Mouse (Mus musculus): ENCODE measurements around the gene Ppp3ca. TPM values are rescaled to one million over a fixed set of nuclear protein-coding genes. Genes with fewer than 3 reads are reported as not detected.

The Ppp3ca gene
- polyA plus RNA-seq, 2 experiments, result 31.5 to 74.8 TPM

DNA sequence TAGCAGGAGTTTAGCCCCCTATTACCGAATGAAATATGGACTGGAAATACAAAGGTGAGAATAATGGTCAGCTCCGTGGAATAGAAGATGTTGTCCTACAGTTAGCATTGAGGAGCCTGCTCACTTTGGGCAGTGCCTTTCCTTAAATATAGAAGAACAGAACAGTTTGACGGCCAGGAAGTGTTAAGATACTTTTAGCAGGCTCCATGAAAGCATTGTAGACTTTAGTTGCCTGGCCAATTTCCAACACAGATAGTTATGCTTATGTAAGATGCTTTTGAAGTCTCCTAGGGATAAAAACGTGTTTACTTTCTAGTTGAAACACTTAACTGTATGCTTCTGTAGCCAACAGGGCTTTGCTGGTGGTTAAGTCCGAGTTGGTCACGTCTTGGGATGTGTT is 183.0 kb downstream of the Ppp3ca start:
- no peak overlapping the region for H3K27ac ChIP-seq (replicated peaks; ENCODE audit: low read depth, low read length)
- no peak overlapping the region for H3K4me3 ChIP-seq (replicated peaks; ENCODE audit: low read length)
- no peak overlapping the region for H3K4me2 ChIP-seq (replicated peaks; ENCODE audit: low read depth, low read length, severe bottlenecking)
- WGBS, result 84% methylated on average over 6 of the region's 6 CpGs
- no peak overlapping the region for H3K9ac ChIP-seq (ENCODE audit: low read depth, low read length, severe bottlenecking)
- ATAC-seq (ENCODE audit: low FRiP score, low read depth) (no peak), DNase-seq (ENCODE audit: low spot score) (no peak)
- no peak for TF ChIP-seq POLR2A (IDR thresholded peaks at IDR 0.05; ENCODE audit: borderline replicate concordance, extremely low read depth, insufficient read depth, insufficient read length)
- H3K36me3 ChIP-seq (ENCODE audit: control insufficient read depth, insufficient read depth, low read length), result no peaks in the 10 kb centered on the region
- no peaks in the 10 kb centered on the region for H3K9me3 ChIP-seq (ENCODE audit: control insufficient read depth, low read length)
- H3K27me3 ChIP-seq (ENCODE audit: control insufficient read depth, insufficient read depth, low read length), result no peaks in the 10 kb centered on the region
- no peaks in the 10 kb centered on the region for H3K4me1 ChIP-seq (ENCODE audit: control insufficient read depth, insufficient read depth, low read length)

DNA sequence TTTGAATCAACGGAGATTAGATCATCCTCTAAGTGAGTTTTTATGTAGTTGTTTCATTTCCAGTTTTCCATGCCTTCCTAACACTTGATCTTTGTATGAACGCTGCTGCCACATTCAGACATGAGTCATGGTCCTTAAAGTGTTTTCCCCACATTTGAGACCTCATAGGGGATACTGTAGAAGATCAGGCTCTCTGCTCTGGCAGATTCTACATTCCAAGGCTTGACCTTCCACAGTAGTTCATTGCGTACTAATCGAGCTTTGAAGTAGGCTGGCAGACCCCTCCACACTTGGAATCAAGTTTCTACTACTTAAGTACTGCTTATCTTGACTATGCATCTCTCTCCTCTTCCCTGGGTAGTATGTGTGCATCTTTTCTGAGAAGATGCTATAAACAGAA is 183.7 kb downstream of the Ppp3ca start:
- H3K4me2 ChIP-seq (replicated peaks; ENCODE audit: low read depth, low read length, severe bottlenecking), result no peak overlapping the region
- H3K9me3 ChIP-seq (ENCODE audit: control insufficient read depth, low read length), result no peaks in the 10 kb centered on the region
- 75% methylated on average over 4 of the region's 4 CpGs for WGBS
- ATAC-seq (ENCODE audit: low FRiP score, low read depth) (no peak), DNase-seq (ENCODE audit: low spot score) (no peak)
- H3K9ac ChIP-seq (ENCODE audit: low read depth, low read length, severe bottlenecking), result no peak overlapping the region
- H3K4me1 ChIP-seq (ENCODE audit: control insufficient read depth, insufficient read depth, low read length), result no peaks in the 10 kb centered on the region
- no peak for TF ChIP-seq POLR2A (IDR thresholded peaks at IDR 0.05; ENCODE audit: borderline replicate concordance, extremely low read depth, insufficient read depth, insufficient read length)
- no peak overlapping the region for H3K27ac ChIP-seq (replicated peaks; ENCODE audit: low read depth, low read length)
- H3K4me3 ChIP-seq (replicated peaks; ENCODE audit: low read length), result no peak overlapping the region
- no peaks in the 10 kb centered on the region for H3K27me3 ChIP-seq (ENCODE audit: control insufficient read depth, insufficient read depth, low read length)
- no peaks in the 10 kb centered on the region for H3K36me3 ChIP-seq (ENCODE audit: control insufficient read depth, insufficient read depth, low read length)

DNA sequence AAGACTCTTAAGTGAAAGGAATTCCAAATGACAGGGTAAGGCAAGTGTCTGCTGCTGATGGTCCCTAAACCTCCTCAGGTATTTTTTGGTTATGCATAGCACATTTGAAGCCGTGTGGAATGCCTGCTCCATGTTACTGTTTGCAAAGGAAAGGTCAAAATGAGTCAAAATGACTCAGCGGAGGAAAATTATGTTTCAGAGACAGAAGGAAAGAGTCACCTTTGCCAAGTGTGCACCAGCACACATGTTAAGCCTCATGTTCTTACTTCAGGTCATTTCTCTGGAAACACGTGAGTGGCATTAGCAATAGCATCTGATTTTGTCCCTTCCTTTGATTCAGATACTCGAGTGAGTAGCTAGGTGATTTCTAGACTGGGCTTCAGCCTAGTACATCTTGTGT is 186.1 kb downstream of the Ppp3ca start:
- no peak overlapping the region for H3K27ac ChIP-seq (replicated peaks; ENCODE audit: low read depth, low read length)
- H3K9me3 ChIP-seq (ENCODE audit: control insufficient read depth, low read length), result no peaks in the 10 kb centered on the region
- no peaks in the 10 kb centered on the region for H3K27me3 ChIP-seq (ENCODE audit: control insufficient read depth, insufficient read depth, low read length)
- ATAC-seq (ENCODE audit: low FRiP score, low read depth) (no peak), DNase-seq (ENCODE audit: low spot score) (no peak)
- WGBS, result 79% methylated on average over 4 of the region's 4 CpGs
- TF ChIP-seq POLR2A (IDR thresholded peaks at IDR 0.05; ENCODE audit: borderline replicate concordance, extremely low read depth, insufficient read depth, insufficient read length), result no peak
- H3K4me2 ChIP-seq (replicated peaks; ENCODE audit: low read depth, low read length, severe bottlenecking), result no peak overlapping the region
- H3K4me3 ChIP-seq (replicated peaks; ENCODE audit: low read length), result no peak overlapping the region
- no peak overlapping the region for H3K9ac ChIP-seq (ENCODE audit: low read depth, low read length, severe bottlenecking)
- H3K36me3 ChIP-seq (ENCODE audit: control insufficient read depth, insufficient read depth, low read length), result no peaks in the 10 kb centered on the region
- no peaks in the 10 kb centered on the region for H3K4me1 ChIP-seq (ENCODE audit: control insufficient read depth, insufficient read depth, low read length)

DNA sequence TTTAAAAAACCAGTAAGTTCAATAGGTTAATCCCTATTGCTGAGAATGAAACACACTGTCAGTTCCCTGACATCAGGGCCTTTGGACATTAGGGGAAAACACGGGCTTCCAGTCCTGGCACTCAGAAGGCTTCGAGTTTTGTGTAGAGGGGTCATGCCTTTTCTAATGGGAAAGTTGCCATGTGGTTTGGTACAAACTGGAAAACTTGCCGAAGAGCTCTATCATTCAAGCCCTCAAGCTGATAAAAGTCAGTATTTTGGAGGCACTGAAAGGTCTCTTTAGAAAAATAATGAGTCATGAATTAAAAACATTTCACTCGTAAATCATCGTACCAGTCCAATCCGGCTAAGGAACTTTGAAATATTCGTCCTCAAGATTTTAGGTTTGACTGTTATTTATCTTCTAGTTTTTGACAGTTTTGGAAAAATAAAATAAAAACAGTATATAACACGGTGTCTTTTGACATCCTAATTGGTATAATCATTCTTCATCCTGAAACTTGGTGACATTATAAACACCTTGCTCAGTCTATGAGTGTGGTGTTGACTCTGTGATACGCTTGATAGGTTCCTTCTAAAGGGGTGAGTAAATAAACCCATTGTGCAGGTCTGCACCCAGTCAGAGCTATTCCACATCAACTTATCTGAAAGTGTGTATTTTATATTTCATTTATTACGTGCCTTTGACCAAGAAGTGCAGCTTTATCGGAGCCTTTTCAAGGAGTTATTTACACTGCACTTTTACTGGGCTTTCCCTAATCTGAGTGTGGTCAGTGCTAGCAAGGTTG is 192.3 kb downstream of the Ppp3ca start:
- Histone ChIP-seq H3K27me3 (ENCODE audit: control insufficient read depth, insufficient read depth, low read length) (no peaks in the 10 kb centered on the region), H3K9me3 (ENCODE audit: control insufficient read depth, low read length) (no peaks in the 10 kb centered on the region), H3K9ac (ENCODE audit: low read depth, low read length, severe bottlenecking) (no peak overlapping the region), H3K36me3 (ENCODE audit: control insufficient read depth, insufficient read depth, low read length) (no peaks in the 10 kb centered on the region), H3K4me3 (replicated peaks; ENCODE audit: low read length) (no peak overlapping the region), H3K27ac (replicated peaks; ENCODE audit: low read depth, low read length) (no peak overlapping the region), H3K4me1 (ENCODE audit: control insufficient read depth, insufficient read depth, low read length) (peaks cover 9% of the 10 kb centered on the region; the same call in 1 of the 2 replicates), H3K4me2 (replicated peaks; ENCODE audit: low read depth, low read length, severe bottlenecking) (no peak overlapping the region)
- WGBS, result 65% methylated on average over 11 of the region's 11 CpGs
- no peak for ATAC-seq (ENCODE audit: low FRiP score, low read depth)
- no peak for DNase-seq (ENCODE audit: low spot score)
- TF ChIP-seq POLR2A (IDR thresholded peaks at IDR 0.05; ENCODE audit: borderline replicate concordance, extremely low read depth, insufficient read depth, insufficient read length), result no peak

DNA sequence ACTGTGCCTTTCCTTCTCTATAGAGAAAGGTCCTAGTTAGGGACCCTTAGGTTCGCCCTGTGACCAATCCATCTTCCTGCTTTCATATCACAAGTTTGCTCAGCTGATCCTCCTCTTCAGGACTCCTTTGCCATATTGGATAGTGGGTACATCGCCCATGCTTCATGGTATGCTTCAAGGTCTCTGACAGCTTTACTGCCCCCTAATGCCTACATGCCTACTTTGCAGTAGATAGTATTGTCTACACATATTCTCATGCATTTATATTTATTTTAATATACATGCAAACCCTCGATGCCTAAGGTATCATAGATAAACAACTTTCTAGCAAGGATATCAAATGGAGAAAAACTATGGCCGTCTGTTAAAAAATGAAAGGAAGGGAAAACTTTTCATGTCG is 193.2 kb downstream of the Ppp3ca start:
- DNase-seq (ENCODE audit: low spot score) (no peak), ATAC-seq (ENCODE audit: low FRiP score, low read depth) (no peak)
- Histone ChIP-seq H3K4me3 (replicated peaks; ENCODE audit: low read length) (no peak overlapping the region), H3K36me3 (ENCODE audit: control insufficient read depth, insufficient read depth, low read length) (no peaks in the 10 kb centered on the region), H3K9me3 (ENCODE audit: control insufficient read depth, low read length) (no peaks in the 10 kb centered on the region), H3K27ac (replicated peaks; ENCODE audit: low read depth, low read length) (no peak overlapping the region), H3K27me3 (ENCODE audit: control insufficient read depth, insufficient read depth, low read length) (no peaks in the 10 kb centered on the region), H3K4me1 (ENCODE audit: control insufficient read depth, insufficient read depth, low read length) (peaks cover 9% of the 10 kb centered on the region; the same call in 1 of the 2 replicates), H3K9ac (ENCODE audit: low read depth, low read length, severe bottlenecking) (no peak overlapping the region), H3K4me2 (replicated peaks; ENCODE audit: low read depth, low read length, severe bottlenecking) (no peak overlapping the region)
- TF ChIP-seq POLR2A (IDR thresholded peaks at IDR 0.05; ENCODE audit: borderline replicate concordance, extremely low read depth, insufficient read depth, insufficient read length), result no peak
- WGBS, result 90% methylated on average over 5 of the region's 5 CpGs

Data from limb, embryonic 14.5 days (tissue).